Mouse (Mus musculus): Measurements from ENCODE around the gene Tspan10. TPM values are rescaled to one million over a fixed set of nuclear protein-coding genes. Genes with fewer than 3 reads are reported as not detected.

Tspan10 gene
- total RNA-seq, 2 experiments from 2014 or later = 0.57 TPM; not detected in 1

DNA sequence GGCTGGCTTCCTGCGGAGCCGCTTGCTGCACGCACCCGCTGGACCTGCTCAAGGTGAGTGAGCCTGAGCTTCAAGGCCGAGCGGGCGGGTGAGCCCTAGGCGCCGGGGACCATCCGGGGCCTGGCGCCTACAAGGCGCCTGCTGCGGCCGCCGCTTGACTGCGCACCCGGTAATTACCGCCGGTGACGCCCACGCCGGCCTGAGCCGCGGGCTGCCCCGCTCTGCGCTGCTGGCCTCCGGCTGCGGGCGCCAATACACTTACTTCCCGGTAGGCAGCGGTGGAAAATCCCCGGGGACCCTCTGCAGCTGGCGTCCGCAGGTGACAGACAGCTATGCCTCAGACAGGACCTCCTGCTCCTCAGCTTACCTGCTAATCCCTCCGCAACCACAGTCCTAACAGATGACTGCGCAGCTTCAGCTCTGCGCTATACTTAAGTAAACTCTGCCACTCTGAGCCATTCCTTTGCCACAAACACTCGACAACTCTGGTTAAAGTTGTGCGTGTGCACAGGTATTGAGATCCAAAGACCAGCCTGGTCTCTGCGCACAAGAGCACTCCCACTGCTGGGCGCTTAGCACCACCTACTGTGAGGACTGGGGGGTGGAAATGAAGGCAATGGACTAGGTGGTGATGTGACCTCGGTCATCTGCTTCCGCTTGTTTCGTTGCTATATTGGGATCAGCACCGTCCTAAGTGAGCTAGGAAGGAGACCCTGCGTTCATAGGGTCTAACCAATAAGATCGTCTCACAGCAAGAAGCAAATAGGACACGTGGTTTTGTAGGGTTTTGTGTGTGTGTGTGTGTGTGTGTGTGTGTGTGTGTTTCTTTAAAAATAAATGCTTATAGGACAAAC, 49.8 kb downstream of the Tspan10 start:
- peak; percentile 22 for DNase-seq (ENCODE audit: low spot score)

DNA sequence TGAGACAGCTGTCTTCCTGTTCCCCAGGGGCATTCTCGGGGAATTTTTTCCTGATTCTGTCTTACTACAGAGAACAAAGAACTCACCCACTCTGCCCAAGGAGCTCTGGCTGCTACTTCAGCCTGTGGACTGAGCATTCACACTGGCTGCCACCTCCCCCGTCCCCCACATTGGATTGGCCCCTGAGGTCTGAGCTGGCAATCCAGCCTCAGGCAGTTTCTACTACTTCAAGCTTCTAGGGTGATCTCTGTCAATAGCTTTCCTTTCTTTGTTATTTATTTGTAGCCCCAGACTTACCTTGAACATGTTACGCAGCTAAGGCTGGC, 50.4 kb downstream of the Tspan10 start:
- no peak for DNase-seq (ENCODE audit: low spot score)

DNA sequence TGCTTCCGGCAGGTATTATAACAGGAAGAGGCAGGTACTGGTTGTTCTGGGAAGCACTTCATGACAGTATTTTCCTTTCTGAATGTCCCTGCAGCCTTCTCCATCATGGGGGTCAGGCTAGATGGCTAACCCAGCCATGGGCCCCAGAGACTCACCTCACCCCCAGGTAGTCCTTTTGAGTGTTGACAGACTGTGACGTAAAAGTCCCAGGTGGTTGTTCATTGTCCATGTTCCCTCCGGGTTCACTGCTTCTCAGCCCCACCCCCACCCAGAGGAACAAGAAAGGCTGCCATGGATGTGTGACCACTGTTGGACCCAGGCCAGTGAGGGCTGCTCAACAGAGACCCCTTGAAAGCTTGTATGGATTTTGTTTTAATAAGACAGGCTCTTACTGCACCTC, 50.9 kb downstream of the Tspan10 start:
- no peak for DNase-seq (ENCODE audit: low spot score)

DNA sequence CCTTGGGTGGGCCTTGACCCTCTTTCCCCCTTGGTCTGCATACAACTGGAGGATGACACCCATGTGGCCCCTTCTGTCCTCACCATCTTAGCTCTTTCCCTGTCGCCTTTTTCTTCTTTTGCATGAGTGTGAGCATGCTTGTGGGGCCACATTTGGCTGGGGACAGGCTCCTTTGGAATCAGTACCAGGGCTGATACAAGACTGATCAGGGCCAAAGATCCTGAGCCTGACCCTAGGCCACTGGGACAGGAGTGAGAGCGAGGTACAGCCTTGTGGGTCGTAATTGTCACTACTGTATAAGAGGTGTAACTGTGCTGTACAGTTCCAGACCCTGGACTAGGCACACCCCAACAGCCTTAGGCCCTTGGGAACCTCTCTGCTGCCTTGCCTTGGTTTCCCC, 51.5 kb downstream of the Tspan10 start:
- DNase-seq (ENCODE audit: low spot score) = no peak

Other genes starting within 250 kb of the Tspan10 start
- gene Bahcc1, start 209.7 kb upstream of the Tspan10 start, total RNA-seq (2021) = 1 to 10 TPM; 3.4 to 4.6 TPM
- gene Actg1, start 94.1 kb upstream of the Tspan10 start, total RNA-seq (2021) = 100 to 1,000 TPM; 158 to 253 TPM
- under 1 TPM; 0.39 to 0.52 TPM for gene Fscn2, start 81.1 kb upstream of the Tspan10 start, total RNA-seq (2021)
- 10 to 100 TPM in 1 of 2 experiments, 1 to 10 TPM in 1; 8.3 to 19.3 TPM for gene Faap100, start 63.9 kb upstream of the Tspan10 start, total RNA-seq (2021)
- gene Nploc4, start 4.9 kb upstream of the Tspan10 start, total RNA-seq (2021) = 100 to 1,000 TPM in 1 of 2 experiments, 10 to 100 TPM in 1; 84.6 to 100 TPM
- gene Pde6g, start 10.9 kb downstream of the Tspan10 start, total RNA-seq (2021) = under 1 TPM; 0.33 to 0.39 TPM
- 10 to 100 TPM; 18.9 to 24.7 TPM for gene Oxld1, start 15.4 kb downstream of the Tspan10 start, total RNA-seq (2021)
- gene Ccdc137, start 15.5 kb downstream of the Tspan10 start, total RNA-seq (2021) = 1 to 10 TPM; 5.7 to 6.2 TPM
- gene Arl16, start 25.0 kb downstream of the Tspan10 start, total RNA-seq (2021) = 1 to 10 TPM; 4.3 to 6.2 TPM
- gene Mrpl12, start 42.0 kb downstream of the Tspan10 start, total RNA-seq (2021) = 100 to 1,000 TPM; 130 to 136 TPM
- gene Slc25a10, start 49.2 kb downstream of the Tspan10 start, total RNA-seq (2021) = 1 to 10 TPM; 3.3 to 4.5 TPM
- under 1 TPM in 1 of 2 experiments, not detected in 1; 0.45 TPM for gene Gcgr, start 88.1 kb downstream of the Tspan10 start, total RNA-seq (2021)
- 10 to 100 TPM; 18.4 to 22.7 TPM for gene Mcrip1, start 107.1 kb downstream of the Tspan10 start, total RNA-seq (2021)
- gene Ppp1r27, start 108.5 kb downstream of the Tspan10 start, total RNA-seq (2021) = 100 to 1,000 TPM; 140 to 577 TPM
- 100 to 1,000 TPM; 188 to 221 TPM for gene P4hb, start 130.6 kb downstream of the Tspan10 start, total RNA-seq (2021)
- gene Arhgdia, start 139.0 kb downstream of the Tspan10 start, total RNA-seq (2021) = 10 to 100 TPM; 71.0 to 89.8 TPM
- 10 to 100 TPM; 42.8 to 48.6 TPM for gene Alyref, start 155.7 kb downstream of the Tspan10 start, total RNA-seq (2021)
- gene Anapc11, start 155.8 kb downstream of the Tspan10 start, total RNA-seq (2021) = 10 to 100 TPM; 45.9 to 52.1 TPM
- gene Npb, start 165.8 kb downstream of the Tspan10 start, total RNA-seq (2021) = not detected
- gene Pcyt2, start 175.3 kb downstream of the Tspan10 start, total RNA-seq (2021) = 10 to 100 TPM; 26.1 to 27.7 TPM
- 1 to 10 TPM; 3.6 to 4.2 TPM for gene Sirt7, start 182.6 kb downstream of the Tspan10 start, total RNA-seq (2021)
- gene Mafg, start 191.0 kb downstream of the Tspan10 start, total RNA-seq (2021) = 10 to 100 TPM; 50.2 to 58.8 TPM
- 1 to 10 TPM; 2.8 to 3.2 TPM for gene Pycr1, start 201.1 kb downstream of the Tspan10 start, total RNA-seq (2021)
- 100 to 1,000 TPM; 124 to 137 TPM for gene Myadml2, start 205.5 kb downstream of the Tspan10 start, total RNA-seq (2021)
- gene Notum, start 218.5 kb downstream of the Tspan10 start, total RNA-seq (2021) = not detected
- gene Aspscr1, start 230.3 kb downstream of the Tspan10 start, total RNA-seq (2021) = 10 to 100 TPM; 31.1 to 33.4 TPM

Measured in gastrocnemius, adult 18-20 months (tissue).